Mouse (Mus musculus) forelimb bud, embryonic 11.5 days (tissue): ENCODE data around the gene Hydin.
"Not testable (repeated sequence)": the region's sequence is repeated elsewhere in the genome, so short reads cannot be mapped to it uniquely, and the experiment has no call there.

ENCODE experiments used
- DNase-seq: peaks from one replicate; pipeline ENCODE4 v3.0.0-alpha.2; 2012; ENCODE audit warnings: low read depth, low spot score

Gene Hydin

DNA sequence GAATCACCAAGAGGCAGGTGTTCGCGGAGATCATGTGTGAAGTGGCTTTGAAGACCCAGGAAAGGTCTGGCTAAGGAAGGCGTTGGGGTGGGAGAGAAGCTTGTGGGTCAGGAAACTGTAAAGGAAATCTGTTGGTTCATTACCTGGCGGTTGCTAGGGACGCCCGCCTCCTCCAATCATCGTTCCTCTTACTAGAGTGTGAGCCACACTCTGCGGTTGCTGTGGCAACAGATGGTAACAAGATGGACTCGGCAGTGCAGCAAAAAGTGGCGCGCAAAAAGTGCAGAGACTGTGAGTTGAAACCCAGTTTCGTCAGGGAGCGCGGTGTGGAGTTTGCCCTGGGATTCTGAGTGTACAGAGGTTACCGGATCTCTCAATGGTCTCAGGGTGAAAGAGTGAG is at the start of gene Hydin:
Gene Hydin, plus strand, starts transcription at position 237 of the 400 bp plus-strand sequence.
- DNase-seq, result peak; percentile 96

GRCm38 (mm10) chr8:110217198-110217597 is 49.6 kb upstream of the Hydin start:
- DNase-seq, result no peak

GRCm38 (mm10) chr8:110217681-110218131 is 49.1 kb upstream of the Hydin start:
- DNase-seq, result peak; percentile 97

DNA sequence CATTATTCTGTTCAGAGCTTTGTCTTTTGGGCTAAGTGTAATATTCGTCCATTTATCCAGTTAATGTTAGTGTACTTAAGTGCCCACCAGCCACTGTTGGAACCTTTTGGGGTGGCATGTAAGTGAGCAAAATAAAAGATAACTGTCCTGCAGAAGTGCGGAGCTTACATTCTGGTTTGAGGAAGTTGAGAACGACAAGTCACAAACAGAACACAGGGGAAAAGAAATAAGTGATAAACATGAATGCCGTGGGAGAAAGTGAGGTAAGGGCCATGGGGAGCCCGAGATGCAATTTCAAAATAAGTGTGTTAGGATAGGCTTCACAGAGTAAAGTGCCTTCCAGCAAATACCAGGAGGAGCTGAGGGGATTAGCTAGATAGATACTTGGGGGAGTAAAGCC is 48.3 kb upstream of the Hydin start:
- DNase-seq, result no peak

DNA sequence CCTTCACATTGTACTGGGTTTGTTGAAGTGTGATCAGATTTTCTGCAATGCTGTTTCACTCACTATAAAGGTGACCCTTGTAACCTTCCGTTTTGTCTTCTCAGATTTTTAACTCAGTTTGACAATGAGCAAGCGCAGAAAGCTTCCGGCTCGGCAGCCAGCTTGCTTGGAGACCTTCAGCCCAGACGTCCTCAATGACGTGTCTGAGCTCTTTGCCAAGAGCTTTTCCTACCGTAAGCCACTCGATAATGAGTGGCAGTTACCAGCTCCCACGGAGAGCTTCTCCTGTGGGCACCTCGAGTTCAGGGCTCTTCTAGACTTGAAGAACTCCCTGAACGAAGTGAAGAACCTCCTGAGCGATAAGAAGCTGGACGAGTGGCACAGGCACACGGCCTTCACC is 45.8 kb upstream of the Hydin start:
- no peak for DNase-seq

DNA sequence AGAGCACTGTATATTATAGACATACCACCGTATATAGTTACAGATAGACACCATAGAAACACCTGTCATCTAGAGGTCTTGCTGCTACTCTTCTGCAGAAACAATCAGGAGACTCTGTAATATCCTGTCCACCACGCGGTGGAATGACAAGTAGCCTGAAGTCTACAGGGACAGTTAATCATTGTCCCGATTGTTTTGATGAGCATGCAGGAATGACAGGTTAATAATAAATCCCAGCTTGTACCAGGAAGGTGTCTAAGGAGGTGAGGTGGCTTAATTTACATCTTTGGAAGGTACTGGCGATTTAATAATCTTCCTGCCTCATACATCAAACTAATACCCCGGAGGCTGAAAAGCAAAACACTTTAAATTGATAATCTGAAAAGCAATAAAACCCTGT is 36.0 kb upstream of the Hydin start:
- DNase-seq, result no peak

DNA sequence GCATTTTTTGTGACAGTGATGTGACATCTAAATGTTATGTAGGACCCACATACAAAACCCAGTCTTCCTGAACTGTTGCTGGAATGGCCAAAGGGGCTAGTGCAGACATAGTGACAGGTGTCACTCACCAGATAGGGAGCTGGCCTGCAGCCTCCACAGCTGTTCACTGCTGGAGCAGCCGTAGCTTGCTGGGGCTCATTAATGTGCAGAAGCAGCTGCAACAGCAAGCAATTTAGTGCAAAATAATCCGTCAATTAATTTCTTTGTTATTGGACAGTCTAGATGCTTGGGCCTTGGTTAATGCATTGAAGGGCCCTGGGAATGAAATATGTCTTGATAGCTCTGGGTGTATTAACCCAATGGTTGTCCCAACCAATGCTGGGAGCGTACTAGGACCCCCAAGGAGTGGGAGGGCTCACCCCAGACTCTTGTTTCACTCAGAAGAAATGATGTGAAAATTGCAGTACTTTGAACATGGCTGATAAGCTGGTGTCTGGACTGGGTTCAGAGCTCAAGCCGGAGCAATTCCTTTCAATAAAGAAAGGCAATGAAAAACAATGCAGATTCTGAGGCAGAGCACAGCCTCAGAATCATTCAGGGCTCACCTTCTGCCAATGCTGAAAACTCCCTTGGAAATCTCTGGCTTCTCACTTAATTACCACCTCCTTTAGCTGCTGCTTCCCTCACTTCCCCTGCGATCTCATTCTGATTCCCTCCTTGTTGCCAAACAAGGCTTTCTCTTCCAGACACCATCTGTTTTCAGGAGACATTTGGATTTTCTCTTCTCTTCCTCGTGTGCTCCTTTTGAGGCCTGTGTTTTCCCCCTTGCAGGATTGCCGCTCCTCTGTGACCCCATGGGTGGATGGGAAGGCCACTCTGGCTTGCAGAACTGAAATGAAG is 24.2 kb upstream of the Hydin start:
- DNase-seq, result no peak

- DNase-seq, result no peak
Measured at GRCm38 (mm10) chr8:110244566-110244965, 22.2 kb upstream of the Hydin start.

GRCm38 (mm10) chr8:110247238-110247637 is 19.5 kb upstream of the Hydin start:
- peak; percentile 84 for DNase-seq

DNA sequence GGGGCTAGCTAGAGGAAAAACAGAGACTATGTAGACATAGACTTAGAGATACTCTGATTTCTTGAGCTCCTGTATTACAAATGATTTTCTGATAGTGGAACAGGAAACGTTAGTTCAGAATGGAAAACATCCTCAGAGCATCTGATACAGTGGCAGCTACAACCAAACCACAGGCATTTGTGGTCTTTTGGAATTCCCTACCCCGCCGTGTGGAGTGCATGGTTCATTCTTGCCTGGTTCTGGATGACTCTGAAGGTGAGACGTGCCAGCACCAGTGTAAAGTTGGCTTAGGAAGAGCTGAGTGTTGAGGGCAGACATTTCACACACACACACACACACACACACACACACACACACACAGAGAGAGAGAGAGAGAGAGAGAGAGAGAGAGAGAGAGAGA is 12.8 kb upstream of the Hydin start:
- DNase-seq, result no peak

- DNase-seq, result no peak
Measured at GRCm38 (mm10) chr8:110265796-110266305, 926 bp upstream of the Hydin start.

- DNase-seq, result no peak
Measured at GRCm38 (mm10) chr8:110267268-110267667, 491 bp downstream of the Hydin start.

DNA sequence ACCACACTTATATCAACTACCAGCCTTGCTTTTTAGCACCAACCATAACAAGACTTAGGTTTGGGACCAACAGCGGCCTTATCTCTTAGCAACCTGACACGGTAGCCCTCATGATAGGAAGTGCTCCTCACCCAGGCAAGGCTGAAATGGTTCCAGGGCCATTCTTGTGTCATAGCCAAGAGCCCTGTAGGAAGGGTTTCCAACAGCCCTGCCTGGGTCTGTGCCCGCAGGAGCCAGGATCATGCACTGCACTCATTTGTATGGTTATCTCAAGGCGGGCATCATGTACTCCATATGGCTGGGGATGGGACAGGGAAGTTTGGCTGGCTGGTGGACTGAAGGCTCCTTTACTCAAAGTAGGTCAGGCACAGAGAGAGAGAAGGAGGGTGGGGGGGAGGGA is 3.9 kb downstream of the Hydin start:
- no peak for DNase-seq

DNA sequence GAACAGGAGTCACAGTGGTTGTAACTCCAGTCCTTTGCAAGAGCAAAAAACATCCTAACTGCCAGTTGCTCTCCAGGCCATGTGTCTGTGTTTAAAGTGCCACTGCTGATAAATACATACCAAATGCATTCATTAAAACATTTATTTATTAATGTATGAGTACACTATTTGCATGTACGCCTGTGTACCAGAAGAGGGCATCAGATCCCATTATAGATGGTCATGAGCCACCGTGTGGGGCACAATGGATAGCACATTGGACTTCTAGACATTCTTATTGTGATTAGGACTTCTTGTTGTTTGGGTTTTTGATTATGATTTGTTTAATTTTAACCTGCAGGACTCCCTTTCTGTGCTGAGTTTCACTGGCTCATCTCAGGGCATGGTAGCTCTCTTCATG is 6.6 kb downstream of the Hydin start:
- DNase-seq, result no peak

- no peak for DNase-seq
Measured at GRCm38 (mm10) chr8:110275465-110276258, 8.9 kb downstream of the Hydin start.

GRCm38 (mm10) chr8:110276259-110276560 is 9.4 kb downstream of the Hydin start:
- no peak for DNase-seq

- DNase-seq, result no peak
Measured at GRCm38 (mm10) chr8:110312715-110313114, 45.9 kb downstream of the Hydin start.

DNA sequence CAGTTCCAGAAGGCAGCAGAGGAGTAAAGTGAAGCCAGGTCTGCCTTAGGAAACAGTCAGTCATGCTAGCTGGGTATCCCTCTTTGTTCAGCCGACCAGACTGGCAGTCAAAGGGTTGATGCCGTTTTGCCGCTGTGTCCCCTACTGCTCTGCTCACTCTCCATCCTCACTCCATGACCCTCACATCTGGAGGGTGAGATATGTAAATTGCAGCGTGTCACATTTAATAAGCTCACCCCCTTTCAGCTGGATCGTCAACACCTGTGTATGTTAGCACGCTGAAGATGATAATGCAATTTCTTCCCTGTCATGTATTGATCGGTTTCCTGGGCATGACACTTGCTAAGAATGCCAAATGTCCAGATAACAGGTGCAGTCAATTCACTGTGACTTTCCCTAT is 49.0 kb downstream of the Hydin start:
- no peak for DNase-seq

GRCm38 (mm10) chr8:110319586-110319985 is 52.8 kb downstream of the Hydin start:
- no peak for DNase-seq

DNA sequence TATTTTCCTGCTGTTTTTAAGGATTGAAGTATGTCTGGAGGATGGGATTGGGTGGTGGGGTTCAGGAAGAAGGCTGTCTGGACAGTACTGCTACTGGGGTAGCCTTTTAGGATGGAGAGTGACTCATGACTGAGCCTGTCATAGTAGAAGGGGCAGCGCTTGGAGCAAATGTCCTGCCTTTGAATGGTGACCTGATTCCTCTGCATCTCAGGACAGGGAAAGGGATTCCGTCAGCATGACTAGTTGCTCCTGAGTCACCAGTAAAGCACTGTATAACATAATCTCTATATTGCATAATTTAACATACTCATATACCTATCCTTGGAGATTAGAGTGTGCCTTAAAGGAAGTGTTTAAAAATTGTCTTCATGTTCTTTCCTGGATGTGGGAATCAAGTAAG is 54.7 kb downstream of the Hydin start:
- no peak for DNase-seq

DNA sequence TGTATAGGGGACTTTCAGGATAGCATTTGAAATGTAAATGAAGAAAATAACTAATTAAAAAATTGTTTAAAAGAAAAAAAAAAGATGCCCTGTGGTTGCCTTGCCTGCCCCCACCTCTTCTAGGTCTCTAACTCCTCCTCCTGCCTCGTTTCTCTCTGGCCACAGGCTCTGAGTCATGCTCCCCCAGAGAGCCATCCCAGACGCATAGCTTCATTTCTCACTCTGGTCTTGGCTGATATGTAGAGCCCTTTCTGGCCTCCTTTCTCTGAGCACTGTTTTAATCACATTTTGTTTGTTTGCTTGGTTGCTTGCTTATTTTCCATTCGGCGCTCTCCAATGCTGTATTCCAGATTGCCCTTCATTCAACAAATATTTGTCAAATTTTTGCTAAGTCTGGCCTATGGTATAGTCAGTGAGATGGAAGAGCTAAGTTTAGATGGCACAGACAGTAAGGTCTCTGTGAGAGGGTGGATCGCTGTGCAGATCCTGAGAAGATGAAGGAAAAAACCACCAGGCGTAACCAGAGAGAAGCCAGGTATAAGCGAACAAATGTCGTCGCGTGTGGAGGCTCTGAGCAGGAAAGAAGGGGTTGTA is 57.3 kb downstream of the Hydin start:
- no peak for DNase-seq

DNA sequence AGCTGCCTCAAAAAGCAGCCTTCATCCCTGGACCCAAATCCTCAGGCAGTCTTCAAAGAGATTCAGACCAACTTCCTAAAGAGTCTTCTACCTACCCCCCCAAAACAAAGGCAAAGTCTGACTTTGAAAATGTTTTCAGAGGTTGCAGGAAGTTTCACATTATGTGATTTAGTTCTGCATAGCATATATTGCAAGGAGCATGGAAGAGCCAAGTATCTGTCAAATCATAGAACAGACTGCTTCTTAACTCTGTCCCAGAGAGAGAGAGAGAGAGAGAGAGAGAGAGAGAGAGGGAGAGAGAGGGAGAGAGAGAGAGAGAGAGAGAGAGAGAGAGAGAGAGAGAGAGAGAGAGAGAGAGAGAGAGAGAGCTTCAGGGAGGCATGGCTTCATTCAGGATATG is 60.3 kb downstream of the Hydin start:
- DNase-seq, result not testable (repeated sequence)
